Mouse (Mus musculus): ENCODE results near the gene Ppargc1a.

The Ppargc1a gene

DNA sequence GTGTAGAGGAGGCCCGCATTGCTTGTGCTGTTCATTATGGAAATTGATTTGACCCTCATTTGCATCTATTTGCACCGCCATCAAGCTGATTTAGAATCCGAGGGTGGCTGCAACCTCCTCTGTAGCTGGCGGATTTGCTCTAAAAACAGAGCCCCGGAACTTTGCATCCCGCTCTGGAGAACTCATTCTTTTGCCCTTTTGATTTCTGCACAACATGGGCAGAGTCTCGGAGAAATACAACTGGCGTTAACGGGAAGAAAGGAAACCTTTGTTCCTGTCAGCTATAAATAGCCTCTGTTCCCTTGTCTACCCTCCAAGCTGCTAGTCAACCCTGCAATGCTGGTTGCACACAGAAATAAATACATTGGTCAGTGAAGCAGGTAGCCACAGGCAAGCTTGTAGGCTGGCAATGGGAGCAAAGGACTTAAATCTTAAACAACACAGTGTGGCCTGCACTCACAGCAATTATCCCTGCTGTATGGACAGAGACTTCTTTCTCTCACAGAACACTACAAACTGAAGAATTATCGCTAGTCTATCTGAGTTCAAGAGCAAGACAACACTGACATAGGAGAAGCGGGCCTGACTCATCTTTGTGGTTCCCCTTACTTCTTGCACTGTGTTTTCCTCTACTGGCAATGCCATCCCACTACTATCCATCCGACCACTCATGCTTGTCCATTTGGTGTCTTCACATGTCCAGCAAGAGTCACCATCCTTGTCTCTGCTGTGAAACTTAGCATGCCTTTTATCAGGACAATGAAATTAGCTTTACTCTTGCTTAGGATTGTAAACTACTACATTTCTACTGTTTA, 155.0 kb downstream of the Ppargc1a start:
- no peak for DNase-seq (ENCODE audit: low spot score)

DNA sequence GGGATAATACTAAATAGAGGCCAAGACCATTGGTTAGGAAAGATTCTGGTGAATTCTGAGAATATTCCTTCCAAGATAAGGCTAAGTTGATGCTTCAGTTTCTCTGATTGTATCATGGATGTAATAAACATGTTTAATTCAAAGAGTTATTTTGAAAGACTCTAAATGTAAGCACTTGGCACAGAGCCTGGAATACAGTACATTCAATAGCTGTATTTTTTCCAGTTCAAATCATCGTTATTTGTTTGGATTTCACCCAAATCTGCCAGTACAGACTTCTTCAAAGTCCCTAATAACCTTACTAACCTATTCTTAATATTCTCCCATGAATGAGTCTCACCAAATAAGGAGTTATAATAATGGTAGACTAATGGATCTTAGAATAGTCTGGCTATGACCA, 157.5 kb downstream of the Ppargc1a start:
- no peak for DNase-seq (ENCODE audit: low spot score)

- DNase-seq (ENCODE audit: low spot score): no peak
Measured at GRCm38 (mm10) chr5:51406406-51406805, 161.1 kb downstream of the Ppargc1a start.

Measured in ovary, adult 18-20 months (tissue).